Mouse (Mus musculus): ENCODE results near the gene Pdia2. TPM values are rescaled to one million over a fixed set of nuclear protein-coding genes. Genes with fewer than 3 reads are reported as not detected.
"Not testable (repeated sequence)": the region's sequence is repeated elsewhere in the genome, so short reads cannot be mapped to it uniquely, and the experiment has no call there.

Gene Pdia2
- polyA plus RNA-seq, 1 experiment from 2014 or later: 0.48 TPM

DNA sequence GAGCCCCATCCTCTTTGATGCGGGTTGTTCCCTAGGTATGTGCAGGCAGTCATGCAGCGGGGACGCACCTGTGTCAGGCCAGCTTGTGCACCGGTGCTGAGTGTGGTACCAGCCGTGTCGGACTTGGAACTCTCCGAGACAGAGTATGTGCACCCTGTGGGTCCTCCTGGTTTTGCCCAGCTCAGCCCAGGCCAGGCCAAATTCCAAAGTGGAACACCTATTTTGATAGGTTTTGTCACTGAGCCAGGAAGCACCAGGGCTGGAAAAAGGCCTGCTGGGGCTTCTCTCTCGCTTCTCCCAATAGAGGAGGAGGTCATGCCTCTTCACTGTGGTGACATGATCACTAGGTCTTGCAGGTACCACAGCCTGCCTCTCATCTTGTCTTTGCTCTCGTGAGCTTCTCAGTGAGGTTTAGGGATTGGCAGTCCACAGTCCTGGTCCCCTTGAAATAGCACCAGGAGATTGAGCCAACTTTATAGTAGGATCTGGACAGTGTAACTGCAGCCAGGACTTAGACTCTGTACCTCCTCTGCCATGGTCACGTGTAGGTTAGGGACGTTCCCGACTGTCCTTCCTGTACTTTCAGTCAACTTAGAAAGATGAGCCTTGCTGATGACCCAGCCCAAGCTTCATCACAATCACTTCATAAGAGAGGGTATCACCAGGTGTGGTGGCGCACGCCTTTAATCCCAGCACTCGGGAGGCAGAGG, 6.3 kb downstream of the Pdia2 start:
- no peak overlapping the region for H3K27ac ChIP-seq (replicated peaks; ENCODE audit: low read depth, low read length)
- H3K27me3 ChIP-seq (ENCODE audit: control insufficient read depth, insufficient read depth, low read length): no peaks in the 10 kb centered on the region
- peaks cover 2% of the 10 kb centered on the region for H3K36me3 ChIP-seq (replicated peaks; ENCODE audit: control insufficient read depth, insufficient read depth, low read depth, low read length)
- H3K4me2 ChIP-seq (ENCODE audit: low read depth, low read length): no peak overlapping the region
- no peaks in the 10 kb centered on the region for H3K9me3 ChIP-seq (replicated peaks; ENCODE audit: control insufficient read depth, low read length)
- H3K4me3 ChIP-seq (ENCODE audit: low read depth, low read length): no peak overlapping the region
- DNase-seq (ENCODE audit: low spot score) (no peak), ATAC-seq (replicated peaks; ENCODE audit: insufficient number of reproducible peaks, low FRiP score, low TSS enrichment, low read depth) (no peak)
- WGBS: 96% methylated on average over 15 of the region's 15 CpGs
- no peaks in the 10 kb centered on the region for H3K4me1 ChIP-seq (ENCODE audit: control insufficient read depth, insufficient read depth, low read length)
- H3K9ac ChIP-seq (replicated peaks; ENCODE audit: low read length): no peak overlapping the region

DNA sequence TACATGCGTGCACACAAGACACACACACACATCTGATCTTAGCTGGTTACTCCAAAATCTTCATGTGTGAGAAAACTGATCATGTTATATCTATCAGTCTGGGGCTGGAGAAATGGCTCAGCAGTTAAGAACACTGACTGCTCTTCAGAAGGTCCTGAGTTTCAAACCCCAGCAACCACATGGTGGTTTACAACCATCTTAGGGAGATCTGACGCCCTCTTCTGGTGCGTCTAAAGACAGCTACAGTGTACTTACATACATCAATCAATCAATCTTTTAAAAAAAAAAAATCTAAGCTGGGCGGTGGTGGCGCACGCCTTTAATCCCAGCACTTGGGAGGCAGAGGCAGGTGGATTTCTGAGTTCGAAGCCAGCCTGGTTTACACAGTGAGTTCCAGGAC, 7.4 kb downstream of the Pdia2 start:
- H3K9me3 ChIP-seq (replicated peaks; ENCODE audit: control insufficient read depth, low read length); ATAC-seq (replicated peaks; ENCODE audit: insufficient number of reproducible peaks, low FRiP score, low TSS enrichment, low read depth); H3K36me3 ChIP-seq (replicated peaks; ENCODE audit: control insufficient read depth, insufficient read depth, low read depth, low read length); H3K9ac ChIP-seq (replicated peaks; ENCODE audit: low read length); H3K4me2 ChIP-seq (ENCODE audit: low read depth, low read length); H3K4me1 ChIP-seq (ENCODE audit: control insufficient read depth, insufficient read depth, low read length); DNase-seq (ENCODE audit: low spot score); H3K27me3 ChIP-seq (ENCODE audit: control insufficient read depth, insufficient read depth, low read length); H3K4me3 ChIP-seq (ENCODE audit: low read depth, low read length); H3K27ac ChIP-seq (replicated peaks; ENCODE audit: low read depth, low read length): not testable (repeated sequence)
- 93% methylated on average over 7 of the region's 7 CpGs for WGBS

DNA sequence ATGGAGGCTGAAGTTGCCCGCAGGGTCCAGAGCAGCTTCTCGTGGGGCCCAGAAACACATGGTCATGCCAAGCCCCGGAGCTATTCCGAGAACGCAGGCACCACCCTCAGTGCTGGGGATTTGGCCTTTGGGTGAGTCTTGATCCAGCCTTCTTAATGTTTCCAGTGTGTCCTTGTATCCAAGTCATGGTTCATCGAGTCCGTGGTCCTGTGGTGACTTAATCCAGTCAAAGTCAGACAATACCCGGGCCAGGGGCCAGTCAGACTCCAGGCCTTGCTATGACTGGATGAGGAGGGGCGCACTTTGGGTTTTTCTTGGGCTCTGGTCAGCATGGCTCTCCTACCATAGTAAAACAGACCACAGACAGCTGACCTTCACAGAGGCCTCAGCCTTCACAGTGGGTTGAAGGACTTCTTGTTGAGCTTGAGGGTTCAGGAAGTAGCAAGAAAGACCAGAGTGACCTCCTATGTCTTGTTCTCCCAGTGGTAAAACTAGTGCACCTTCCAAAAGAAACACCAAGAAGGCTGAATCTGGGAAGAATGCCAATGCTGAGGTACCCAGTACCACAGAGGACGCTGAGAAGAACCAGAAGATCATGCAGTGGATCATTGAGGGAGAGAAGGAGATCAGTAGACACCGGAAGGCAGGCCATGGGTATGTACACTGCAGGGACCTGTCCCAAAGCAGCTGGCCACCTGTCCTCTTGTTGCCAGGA, 10.6 kb downstream of the Pdia2 start:
- DNase-seq (ENCODE audit: low spot score): no peak

DNA sequence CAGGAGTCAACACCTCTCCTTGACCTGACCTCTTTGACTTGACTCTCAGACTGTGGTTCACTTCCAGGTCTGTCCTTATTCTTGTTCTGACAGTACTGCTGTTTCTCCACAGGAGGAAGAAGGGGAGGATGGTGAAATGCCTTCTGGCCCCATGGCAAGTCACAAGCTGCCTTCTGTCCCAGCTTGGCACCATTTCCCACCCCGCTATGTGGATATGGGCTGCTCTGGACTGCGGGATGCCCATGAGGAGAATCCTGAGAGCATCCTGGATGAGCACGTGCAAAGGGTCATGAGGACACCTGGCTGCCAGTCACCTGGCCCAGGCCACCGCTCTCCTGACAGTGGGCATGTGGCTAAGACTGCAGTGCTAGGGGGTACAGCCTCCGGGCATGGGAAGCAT, 11.3 kb downstream of the Pdia2 start:
- no peaks in the 10 kb centered on the region for H3K4me1 ChIP-seq (ENCODE audit: control insufficient read depth, insufficient read depth, low read length)
- no peaks in the 10 kb centered on the region for H3K27me3 ChIP-seq (ENCODE audit: control insufficient read depth, insufficient read depth, low read length)
- DNase-seq (ENCODE audit: low spot score): no peak
- H3K9ac ChIP-seq (replicated peaks; ENCODE audit: low read length): no peak overlapping the region
- H3K4me2 ChIP-seq (ENCODE audit: low read depth, low read length): no peak overlapping the region
- H3K4me3 ChIP-seq (ENCODE audit: low read depth, low read length): no peak overlapping the region
- no peak overlapping the region for H3K27ac ChIP-seq (replicated peaks; ENCODE audit: low read depth, low read length)
- 95% methylated on average over 5 of the region's 5 CpGs for WGBS
- no peaks in the 10 kb centered on the region for H3K9me3 ChIP-seq (replicated peaks; ENCODE audit: control insufficient read depth, low read length)
- ATAC-seq (replicated peaks; ENCODE audit: insufficient number of reproducible peaks, low FRiP score, low TSS enrichment, low read depth): no peak
- H3K36me3 ChIP-seq (replicated peaks; ENCODE audit: control insufficient read depth, insufficient read depth, low read depth, low read length): peaks cover 5% of the 10 kb centered on the region

More for the DNA sequence above, 10.6 kb downstream of the Pdia2 start:
- Histone ChIP-seq H3K9me3 (replicated peaks; ENCODE audit: control insufficient read depth, low read length) (no peaks in the 10 kb centered on the region), H3K27ac (replicated peaks; ENCODE audit: low read depth, low read length) (no peak overlapping the region), H3K27me3 (ENCODE audit: control insufficient read depth, insufficient read depth, low read length) (no peaks in the 10 kb centered on the region), H3K4me3 (ENCODE audit: low read depth, low read length) (no peak overlapping the region), H3K36me3 (replicated peaks; ENCODE audit: control insufficient read depth, insufficient read depth, low read depth, low read length) (peaks cover 4% of the 10 kb centered on the region), H3K9ac (replicated peaks; ENCODE audit: low read length) (no peak overlapping the region), H3K4me1 (ENCODE audit: control insufficient read depth, insufficient read depth, low read length) (no peaks in the 10 kb centered on the region), H3K4me2 (ENCODE audit: low read depth, low read length) (no peak overlapping the region)
- ATAC-seq (replicated peaks; ENCODE audit: insufficient number of reproducible peaks, low FRiP score, low TSS enrichment, low read depth): no peak
- 98% methylated on average over 11 of the region's 11 CpGs for WGBS

DNA sequence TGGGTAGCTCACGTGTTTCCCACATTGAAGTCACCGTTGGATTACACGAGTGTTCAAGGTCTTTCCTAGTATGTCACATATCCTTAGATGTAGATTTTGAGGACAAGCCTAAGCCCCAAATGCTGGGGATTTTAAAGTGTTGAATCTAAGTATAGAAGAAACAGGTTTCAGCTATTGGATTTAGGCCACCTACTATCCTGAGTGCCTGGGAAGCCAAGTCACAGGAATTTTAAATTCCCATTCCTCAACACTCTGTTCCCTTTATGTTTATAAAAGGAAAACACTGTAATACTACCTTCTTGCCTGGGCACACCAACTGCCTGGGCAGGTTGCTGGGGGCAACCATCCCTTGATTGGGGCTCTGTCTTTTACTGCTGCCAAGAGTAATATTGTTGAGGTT, 17.7 kb downstream of the Pdia2 start:
- no peaks in the 10 kb centered on the region for H3K9me3 ChIP-seq (replicated peaks; ENCODE audit: control insufficient read depth, low read length)
- no peak overlapping the region for H3K9ac ChIP-seq (replicated peaks; ENCODE audit: low read length)
- H3K4me3 ChIP-seq (ENCODE audit: low read depth, low read length): no peak overlapping the region
- no peaks in the 10 kb centered on the region for H3K27me3 ChIP-seq (ENCODE audit: control insufficient read depth, insufficient read depth, low read length)
- DNase-seq (ENCODE audit: low spot score): no peak
- H3K4me2 ChIP-seq (ENCODE audit: low read depth, low read length): no peak overlapping the region
- ATAC-seq (replicated peaks; ENCODE audit: insufficient number of reproducible peaks, low FRiP score, low TSS enrichment, low read depth): no peak
- no peak overlapping the region for H3K27ac ChIP-seq (replicated peaks; ENCODE audit: low read depth, low read length)
- 92% methylated on average over 3 of the region's 3 CpGs for WGBS
- H3K36me3 ChIP-seq (replicated peaks; ENCODE audit: control insufficient read depth, insufficient read depth, low read depth, low read length): peaks cover 5% of the 10 kb centered on the region
- no peaks in the 10 kb centered on the region for H3K4me1 ChIP-seq (ENCODE audit: control insufficient read depth, insufficient read depth, low read length)

DNA sequence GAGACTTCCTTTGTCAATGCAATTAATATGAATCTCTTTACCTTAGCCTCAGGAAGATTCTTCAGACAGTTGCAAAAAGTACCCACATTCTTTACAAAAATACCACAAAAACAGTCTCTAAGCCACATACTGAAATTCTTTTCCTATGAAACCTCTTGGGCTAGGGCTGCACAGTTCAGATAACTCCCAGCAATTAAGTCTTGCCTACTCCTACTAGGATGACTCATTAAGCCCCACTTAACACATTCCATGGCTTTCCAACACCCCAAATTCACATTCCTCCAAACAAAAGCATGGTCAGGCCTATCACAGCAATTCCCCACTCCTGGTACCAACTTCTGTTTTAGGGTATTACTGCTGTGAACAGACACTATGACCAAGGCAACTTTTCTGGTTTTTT, 20.3 kb downstream of the Pdia2 start:
- Histone ChIP-seq H3K9me3 (replicated peaks; ENCODE audit: control insufficient read depth, low read length) (no peaks in the 10 kb centered on the region), H3K4me1 (ENCODE audit: control insufficient read depth, insufficient read depth, low read length) (no peaks in the 10 kb centered on the region), H3K36me3 (replicated peaks; ENCODE audit: control insufficient read depth, insufficient read depth, low read depth, low read length) (peaks cover 9% of the 10 kb centered on the region), H3K9ac (replicated peaks; ENCODE audit: low read length) (no peak overlapping the region), H3K4me3 (ENCODE audit: low read depth, low read length) (no peak overlapping the region), H3K4me2 (ENCODE audit: low read depth, low read length) (no peak overlapping the region), H3K27me3 (ENCODE audit: control insufficient read depth, insufficient read depth, low read length) (no peaks in the 10 kb centered on the region), H3K27ac (replicated peaks; ENCODE audit: low read depth, low read length) (no peak overlapping the region)
- no peak for ATAC-seq (replicated peaks; ENCODE audit: insufficient number of reproducible peaks, low FRiP score, low TSS enrichment, low read depth)
- DNase-seq (ENCODE audit: low spot score): no peak

DNA sequence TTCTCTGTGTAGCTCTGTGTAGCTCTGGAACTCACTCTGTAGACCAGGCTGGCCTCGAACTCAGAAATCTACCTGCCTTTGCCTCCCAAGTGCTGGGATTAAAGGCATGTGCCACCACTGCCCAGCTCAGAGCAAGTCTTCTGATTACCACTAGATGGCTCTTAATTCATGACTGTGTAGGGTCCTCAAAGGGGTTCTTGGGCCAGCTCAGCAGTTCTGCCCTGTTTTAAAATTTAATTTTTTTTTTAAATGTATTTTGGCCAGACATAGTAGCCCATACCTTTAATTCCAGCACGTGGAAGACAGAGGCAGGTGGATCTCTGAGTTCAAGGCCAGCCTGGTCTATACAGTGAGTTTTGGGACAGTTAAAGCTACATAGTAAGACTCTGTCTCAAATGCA, 23.6 kb downstream of the Pdia2 start:
- not testable (repeated sequence) for H3K9me3 ChIP-seq (replicated peaks; ENCODE audit: control insufficient read depth, low read length); H3K36me3 ChIP-seq (replicated peaks; ENCODE audit: control insufficient read depth, insufficient read depth, low read depth, low read length)

DNA sequence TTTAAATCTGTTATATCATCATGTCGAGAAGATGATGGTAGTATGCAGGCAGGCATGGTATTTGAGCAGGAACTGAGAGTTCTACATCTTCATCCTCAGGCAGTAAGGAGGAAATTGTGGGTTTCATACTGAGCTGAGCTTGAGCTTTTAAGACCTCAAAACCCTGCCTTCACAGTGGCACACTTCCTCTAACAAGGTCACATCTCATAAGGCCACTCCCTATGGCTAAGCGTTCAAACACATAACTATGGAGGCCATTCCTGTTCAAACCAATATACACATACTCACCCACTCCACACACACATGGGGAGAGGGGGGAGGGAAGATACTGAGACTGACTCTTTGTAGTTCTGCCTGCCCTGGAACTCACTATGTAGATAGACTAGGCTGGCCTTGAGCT, 30.8 kb downstream of the Pdia2 start:
- WGBS: 86% methylated on average over 2 of the region's 2 CpGs
- no peak overlapping the region for H3K9ac ChIP-seq (replicated peaks; ENCODE audit: low read length)

More for the DNA sequence above, 23.6 kb downstream of the Pdia2 start:
- not testable (repeated sequence) for H3K27ac ChIP-seq (replicated peaks; ENCODE audit: low read depth, low read length); H3K9ac ChIP-seq (replicated peaks; ENCODE audit: low read length); H3K4me2 ChIP-seq (ENCODE audit: low read depth, low read length); H3K4me1 ChIP-seq (ENCODE audit: control insufficient read depth, insufficient read depth, low read length); H3K27me3 ChIP-seq (ENCODE audit: control insufficient read depth, insufficient read depth, low read length); ATAC-seq (replicated peaks; ENCODE audit: insufficient number of reproducible peaks, low FRiP score, low TSS enrichment, low read depth); H3K4me3 ChIP-seq (ENCODE audit: low read depth, low read length); DNase-seq (ENCODE audit: low spot score)
- 82% methylated on average over 2 of the region's 2 CpGs for WGBS

More for the DNA sequence above, 30.8 kb downstream of the Pdia2 start:
- Histone ChIP-seq H3K4me3 (ENCODE audit: low read depth, low read length) (no peak overlapping the region), H3K27ac (replicated peaks; ENCODE audit: low read depth, low read length) (no peak overlapping the region), H3K4me1 (ENCODE audit: control insufficient read depth, insufficient read depth, low read length) (no peaks in the 10 kb centered on the region), H3K9me3 (replicated peaks; ENCODE audit: control insufficient read depth, low read length) (no peaks in the 10 kb centered on the region), H3K36me3 (replicated peaks; ENCODE audit: control insufficient read depth, insufficient read depth, low read depth, low read length) (no peaks in the 10 kb centered on the region), H3K27me3 (ENCODE audit: control insufficient read depth, insufficient read depth, low read length) (no peaks in the 10 kb centered on the region), H3K4me2 (ENCODE audit: low read depth, low read length) (no peak overlapping the region)
- DNase-seq (ENCODE audit: low spot score): no peak
- no peak for ATAC-seq (replicated peaks; ENCODE audit: insufficient number of reproducible peaks, low FRiP score, low TSS enrichment, low read depth)

Measured in embryonic facial prominence, embryonic 11.5 days (tissue).